Mouse (Mus musculus) myocyte (in vitro differentiated cells): ENCODE data around the gene Itpkc.

Source experiments
- E2F4 ChIP-seq: IDR thresholded peaks from one replicate; pipeline ENCODE4 v1.6.1; 2011; ENCODE audit warnings: mild to moderate bottlenecking, control low read depth, moderate library complexity; ENCODE audit not compliant: insufficient read depth
- MAX ChIP-seq: IDR thresholded peaks from one replicate; pipeline ENCODE4 v1.6.1; 2011; ENCODE audit warnings: low read depth, mild to moderate bottlenecking, control low read depth
- MYOG ChIP-seq, 3 experiments: IDR thresholded peaks; one replicate each; pipeline ENCODE4 v1.6.1; 2011; ENCODE audit warnings: control low read depth in 2 of 3, low read depth in 2 of 3, mild to moderate bottlenecking in 2 of 3; ENCODE audit not compliant: insufficient read length in 2 of 3, control insufficient read depth in 1 of 3, insufficient read depth in 1 of 3
- POLR2A ChIP-seq: IDR thresholded peaks from one replicate; pipeline ENCODE4 v1.6.1; 2011; ENCODE audit warnings: low read depth, mild to moderate bottlenecking, control low read depth, moderate library complexity; ENCODE audit not compliant: insufficient read length
- REST ChIP-seq: IDR thresholded peaks from one replicate; pipeline ENCODE4 v1.6.1; 2011; ENCODE audit warnings: mild to moderate bottlenecking, control low read depth, moderate library complexity; ENCODE audit not compliant: insufficient read depth, insufficient read length
- TCF12 ChIP-seq: IDR thresholded peaks from one replicate; pipeline ENCODE4 v1.6.1; 2011; ENCODE audit warnings: mild to moderate bottlenecking, control low read depth; ENCODE audit not compliant: poor library complexity, insufficient read depth, severe bottlenecking
- TCF3 ChIP-seq: IDR thresholded peaks from one replicate; pipeline ENCODE4 v1.6.1; 2011; ENCODE audit warnings: low read depth, control low read depth; ENCODE audit not compliant: insufficient read length
- USF1 ChIP-seq: IDR thresholded peaks from one replicate; pipeline ENCODE4 v1.6.1; 2011; ENCODE audit warnings: low read depth, mild to moderate bottlenecking, control low read depth, moderate library complexity

DNA sequence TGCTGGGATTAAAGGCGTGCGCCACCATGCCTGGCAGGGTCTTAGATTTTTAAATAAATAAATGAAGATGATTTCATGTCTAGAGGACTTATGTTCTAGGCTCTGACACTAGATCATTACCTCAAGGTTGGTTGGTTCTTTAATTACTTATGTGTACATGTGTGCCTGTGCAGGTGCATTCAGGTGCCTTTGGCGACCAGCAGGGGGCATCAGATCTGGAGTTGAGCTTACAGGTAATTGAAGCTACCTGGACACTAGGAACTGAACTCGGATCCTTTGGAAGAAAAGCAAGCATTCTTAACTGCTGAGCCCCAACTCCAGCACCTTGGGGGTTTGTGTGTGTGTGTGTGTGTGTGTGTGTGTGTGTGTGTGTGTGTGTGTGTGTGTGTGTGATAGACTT, 2.3 kb upstream of the Itpkc start:
- TF ChIP-seq POLR2A (no peak), MAX (no peak), REST (no peak), TCF12 (no peak), USF1 (no peak), TCF3 (no peak), MYOG (IDR thresholded peaks at IDR 0.05; ENCODE audit: control insufficient read depth in 1 of 3, insufficient read depth in 1 of 3, insufficient read length in 2 of 3, low read depth in 2 of 3) (no peak), E2F4 (no peak)
